Mouse (Mus musculus) hindbrain, embryonic 13.5 days (tissue): Measurements from ENCODE around the gene Eif4e1b. TPM values are rescaled to one million over a fixed set of nuclear protein-coding genes. Genes with fewer than 3 reads are reported as not detected.
A peak's percentile ranks its signal among the peaks of the same experiment; 100 is the strongest.

Source experiments
- ATAC-seq: fragments of 200-750 bp; cut with Nextera tagmentation; 2 replicates; pipeline ENCODE4 v1.8.0; 2017; ENCODE audit warnings: moderate TSS enrichment; ENCODE audit not compliant: low FRiP score
- H3K27ac ChIP-seq: fragments of 300-500 bp; sonication (generic); 2 replicates; pipeline ENCODE4 v1.5.1; 2015; ENCODE audit warnings: inconsistent platforms, mild to moderate bottlenecking, moderate library complexity
- H3K27me3 ChIP-seq: fragments of 300-500 bp; sonication (generic); 2 replicates; pipeline ENCODE4 v1.6.1; 2015; ENCODE audit warnings: mild to moderate bottlenecking, inconsistent platforms
- H3K36me3 ChIP-seq: fragments of 300-500 bp; sonication (generic); 2 replicates; pipeline ENCODE4 v1.6.1; 2015; ENCODE audit warnings: mild to moderate bottlenecking, inconsistent platforms
- H3K4me1 ChIP-seq: fragments of 300-500 bp; sonication (generic); replicated peaks from 2 replicates; pipeline ENCODE4 v1.6.1; 2015; ENCODE audit warnings: inconsistent platforms
- H3K4me2 ChIP-seq: fragments of 300-500 bp; sonication (generic); 2 replicates; pipeline ENCODE4 v1.6.1; 2015; ENCODE audit warnings: inconsistent platforms, mild to moderate bottlenecking, moderate library complexity
- H3K4me3 ChIP-seq: fragments of 300-500 bp; sonication (generic); 2 replicates; pipeline ENCODE4 v1.5.1; 2015; ENCODE audit warnings: mild to moderate bottlenecking, inconsistent platforms
- H3K9ac ChIP-seq: fragments of 300-500 bp; sonication (generic); 2 replicates; pipeline ENCODE4 v1.6.1; 2015; ENCODE audit warnings: mild to moderate bottlenecking, inconsistent platforms
- H3K9me3 ChIP-seq: fragments of 300-500 bp; sonication (generic); 2 replicates; pipeline ENCODE4 v1.6.1; 2016; ENCODE audit warnings: inconsistent platforms
- WGBS: fragments of 180-500 bp; shearing (Covaris S2); methylation state at CpG from one replicate; pipeline ENCODE4 v1.1.7; 2015; 5-methylcytosine and 5-hydroxymethylcytosine counted together
- polyA plus RNA-seq: library from polyadenylated mRNA; unstranded; fragments of >200 nt; fragmentation: Nextera tagmentation; extraction: Ambion mirVana; gene quantifications from 2 replicates; pipeline ENCODE4 v1.2.1, GENCODE M21; 2015

Eif4e1b gene
- polyA plus RNA-seq, 1 experiment from 2014 or later = not detected

DNA sequence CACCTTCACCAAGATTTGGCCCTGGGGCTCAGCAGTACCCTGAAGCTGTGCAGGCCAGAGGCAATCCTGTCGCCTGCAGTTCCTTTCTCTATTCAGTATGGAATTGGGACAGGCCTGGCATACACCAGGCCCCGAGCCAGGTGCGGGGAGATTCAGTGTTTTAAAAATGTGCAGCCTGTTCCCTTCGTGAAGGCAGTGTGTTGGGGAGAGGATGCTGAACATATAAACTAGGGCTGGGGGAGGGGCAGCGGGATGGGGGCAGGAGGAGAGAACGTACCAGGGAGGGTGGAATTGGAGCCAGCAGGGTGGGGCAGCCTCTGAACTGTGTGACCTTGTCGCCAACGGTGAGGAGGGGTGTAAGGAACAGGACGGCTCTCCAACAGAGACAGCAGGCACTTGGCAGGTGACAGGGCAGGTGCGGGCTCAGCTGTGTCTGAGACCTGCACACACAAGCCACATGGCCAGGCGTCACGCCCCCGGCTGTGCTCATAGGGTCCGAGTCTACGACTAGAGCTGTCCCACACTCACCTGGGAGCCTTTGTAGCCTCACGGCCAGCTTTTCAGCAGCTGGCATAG is 10.3 kb downstream of the Eif4e1b start:
- Histone ChIP-seq H3K4me2 (no peak overlapping the region), H3K9me3 (no peaks in the 10 kb centered on the region), H3K27ac (no peak overlapping the region), H3K27me3 (peaks cover 66% of the 10 kb centered on the region), H3K9ac (no peak overlapping the region; the same call in 1 of the 2 replicates), H3K4me3 (no peak overlapping the region), H3K4me1 (peaks cover 16% of the 10 kb centered on the region), H3K36me3 (0 out of 2 replicates have a peak, but pooled peaks cover 5% of the 10 kb centered on the region)
- WGBS = 77% methylated on average over 16 of the region's 16 CpGs
- no peak for ATAC-seq

DNA sequence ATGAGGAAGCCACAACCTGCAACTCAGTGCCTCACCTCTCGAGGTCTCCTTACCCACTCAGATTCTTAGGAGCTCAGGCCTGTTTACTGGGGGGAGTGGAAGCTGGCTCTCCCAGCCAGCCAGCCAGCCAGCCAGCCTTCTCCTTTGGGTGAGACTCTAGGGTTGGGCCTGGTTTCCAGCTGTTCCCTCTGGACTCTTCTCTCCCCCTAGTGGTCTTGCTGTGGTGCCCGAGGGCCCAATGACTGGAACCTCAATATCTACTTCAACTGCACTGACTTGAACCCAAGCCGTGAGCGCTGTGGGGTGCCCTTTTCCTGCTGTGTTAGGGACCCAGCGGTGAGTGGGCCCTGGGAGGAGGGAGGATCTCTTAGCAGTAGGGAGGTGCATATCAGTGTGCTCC is 11.0 kb downstream of the Eif4e1b start:
- Histone ChIP-seq H3K27ac (no peak overlapping the region), H3K4me3 (no peak overlapping the region), H3K36me3 (0 out of 2 replicates have a peak, but pooled peaks cover 5% of the 10 kb centered on the region), H3K4me2 (no peak overlapping the region), H3K9me3 (no peaks in the 10 kb centered on the region), H3K27me3 (peaks cover 66% of the 10 kb centered on the region), H3K4me1 (peaks cover 8% of the 10 kb centered on the region), H3K9ac (no peak overlapping the region)
- 47% methylated on average over 5 of the region's 5 CpGs for WGBS
- ATAC-seq = no peak

DNA sequence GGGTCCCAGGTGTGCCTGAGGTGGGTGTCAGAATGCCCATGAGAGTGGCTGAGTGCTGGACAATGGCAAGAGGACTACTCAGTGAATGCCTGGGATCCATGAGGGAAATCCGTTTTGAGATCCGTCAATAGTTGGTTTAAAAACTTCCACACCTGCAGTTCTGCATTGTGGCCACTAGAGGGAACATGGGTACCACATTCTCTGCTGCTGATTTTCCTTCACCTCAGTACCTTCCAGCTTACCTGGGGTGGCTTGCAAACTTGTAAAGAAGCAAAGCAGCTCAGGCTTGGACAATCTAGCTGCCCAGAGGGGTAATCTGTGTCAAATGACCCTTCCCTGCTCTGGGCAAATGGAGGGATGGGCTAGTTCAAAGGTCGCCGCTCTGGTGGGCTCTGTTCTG is 13.6 kb downstream of the Eif4e1b start:
- WGBS = 43% methylated on average over 4 of the region's 4 CpGs
- Histone ChIP-seq H3K9ac (no peak overlapping the region), H3K4me2 (no peak overlapping the region), H3K4me1 (no peaks in the 10 kb centered on the region; the same call in none of the 2 replicates), H3K27ac (no peak overlapping the region), H3K4me3 (no peak overlapping the region), H3K9me3 (no peaks in the 10 kb centered on the region), H3K36me3 (0 out of 2 replicates have a peak, but pooled peaks cover 5% of the 10 kb centered on the region), H3K27me3 (peaks cover 51% of the 10 kb centered on the region)
- no peak for ATAC-seq

DNA sequence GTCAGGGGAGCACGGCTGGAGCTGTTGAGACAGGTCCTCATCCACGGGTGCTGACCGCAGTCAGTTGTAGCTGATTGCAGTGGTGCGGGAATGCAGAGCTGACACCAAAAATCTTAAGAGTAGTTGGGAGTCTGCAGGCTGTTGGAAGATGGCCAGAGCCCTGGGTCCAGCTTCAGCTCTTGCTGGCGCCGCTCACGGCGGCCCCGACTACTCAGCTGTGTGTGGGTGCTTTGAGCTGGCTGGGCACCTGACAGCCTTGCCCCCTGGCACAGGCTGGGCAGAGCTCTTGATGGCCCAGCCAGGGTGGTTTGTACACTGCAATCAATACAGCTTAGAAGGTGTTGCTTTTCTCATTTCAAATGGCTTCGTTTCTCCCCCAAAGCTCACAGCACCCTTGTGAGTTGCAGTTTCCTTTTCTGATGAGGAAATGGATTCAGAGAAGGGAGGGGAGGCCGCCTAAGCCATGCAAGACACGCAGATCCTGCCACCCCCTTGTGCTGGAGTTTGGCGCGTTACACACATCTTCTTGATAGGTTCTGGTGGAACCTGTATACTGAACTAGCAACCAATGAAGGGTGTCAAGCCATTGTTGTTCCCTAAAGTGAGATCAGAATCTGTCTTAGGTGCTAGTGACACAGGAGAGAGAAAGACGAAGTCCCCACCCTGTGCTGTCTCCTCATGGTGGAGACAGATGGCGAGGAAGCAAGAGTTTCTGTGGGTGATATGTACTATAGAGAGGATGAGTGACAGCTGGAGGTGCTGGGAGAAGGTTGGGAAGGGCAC is 14.3 kb downstream of the Eif4e1b start:
- no peak overlapping the region for H3K4me3 ChIP-seq
- no peaks in the 10 kb centered on the region for H3K9me3 ChIP-seq
- no peak overlapping the region for H3K9ac ChIP-seq
- peaks cover 44% of the 10 kb centered on the region for H3K27me3 ChIP-seq
- H3K4me1 ChIP-seq = no peaks in the 10 kb centered on the region; the same call in 1 of the 2 replicates
- WGBS = 84% methylated on average over 16 of the region's 16 CpGs
- H3K4me2 ChIP-seq = no peak overlapping the region
- H3K27ac ChIP-seq = no peak overlapping the region
- H3K36me3 ChIP-seq = 0 out of 2 replicates have a peak, but pooled peaks cover 5% of the 10 kb centered on the region
- ATAC-seq = no peak

DNA sequence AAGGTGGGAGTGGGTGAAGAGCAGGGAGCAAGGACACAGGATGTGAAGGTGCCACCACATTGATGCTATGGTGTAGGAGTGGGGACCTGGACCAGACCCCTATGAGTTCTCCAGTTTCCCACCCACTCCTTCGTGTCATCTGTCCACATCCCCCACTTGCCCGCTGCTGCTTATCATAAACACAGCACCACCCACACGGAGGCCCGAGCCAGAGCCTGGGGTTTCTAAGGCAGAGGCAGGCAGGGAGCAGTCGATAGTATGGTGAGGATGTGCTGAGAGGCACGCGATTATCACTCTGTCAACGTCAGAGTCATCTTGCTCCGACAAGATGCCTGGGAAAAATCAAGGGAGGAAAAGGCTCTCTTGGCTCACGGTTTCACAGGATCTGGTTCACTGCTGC is 14.9 kb downstream of the Eif4e1b start:
- peaks cover 42% of the 10 kb centered on the region for H3K27me3 ChIP-seq
- H3K36me3 ChIP-seq = no peaks in the 10 kb centered on the region
- WGBS = 79% methylated on average over 10 of the region's 10 CpGs
- no peak overlapping the region for H3K4me3 ChIP-seq
- H3K4me1 ChIP-seq = no peaks in the 10 kb centered on the region; the same call in 1 of the 2 replicates
- H3K9me3 ChIP-seq = no peaks in the 10 kb centered on the region
- H3K4me2 ChIP-seq = no peak overlapping the region
- H3K27ac ChIP-seq = no peak overlapping the region
- ATAC-seq = no peak
- H3K9ac ChIP-seq = no peak overlapping the region

DNA sequence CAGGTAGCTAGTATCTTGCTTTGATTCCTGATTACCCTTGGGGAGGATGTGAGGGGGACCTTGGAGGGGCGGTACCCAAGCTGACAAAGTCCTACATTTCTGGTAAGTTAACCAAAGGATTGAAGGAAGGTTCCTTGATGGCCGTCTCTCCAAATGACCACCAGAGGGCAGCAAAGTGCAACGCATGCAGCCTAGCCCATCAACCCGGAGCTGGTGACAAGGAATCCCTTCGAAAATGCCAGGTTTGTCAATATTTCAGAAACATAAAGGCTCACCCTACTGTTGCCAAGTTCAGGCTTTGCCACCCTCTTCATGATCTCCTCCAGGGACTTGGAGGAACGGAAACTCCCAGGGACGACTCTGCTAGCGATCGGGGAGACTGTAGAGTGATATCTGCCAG is 15.9 kb downstream of the Eif4e1b start:
- 0 out of 2 replicates have a peak, but pooled peaks have one; percentile 38 for ATAC-seq
- H3K27ac ChIP-seq = no peak overlapping the region
- no peak overlapping the region for H3K9ac ChIP-seq
- no peak overlapping the region for H3K4me3 ChIP-seq
- H3K4me1 ChIP-seq = no peaks in the 10 kb centered on the region; the same call in 1 of the 2 replicates
- H3K27me3 ChIP-seq = peaks cover 47% of the 10 kb centered on the region
- H3K4me2 ChIP-seq = no peak overlapping the region
- no peaks in the 10 kb centered on the region for H3K36me3 ChIP-seq
- H3K9me3 ChIP-seq = no peaks in the 10 kb centered on the region
- 24% methylated on average over 9 of the region's 9 CpGs for WGBS

DNA sequence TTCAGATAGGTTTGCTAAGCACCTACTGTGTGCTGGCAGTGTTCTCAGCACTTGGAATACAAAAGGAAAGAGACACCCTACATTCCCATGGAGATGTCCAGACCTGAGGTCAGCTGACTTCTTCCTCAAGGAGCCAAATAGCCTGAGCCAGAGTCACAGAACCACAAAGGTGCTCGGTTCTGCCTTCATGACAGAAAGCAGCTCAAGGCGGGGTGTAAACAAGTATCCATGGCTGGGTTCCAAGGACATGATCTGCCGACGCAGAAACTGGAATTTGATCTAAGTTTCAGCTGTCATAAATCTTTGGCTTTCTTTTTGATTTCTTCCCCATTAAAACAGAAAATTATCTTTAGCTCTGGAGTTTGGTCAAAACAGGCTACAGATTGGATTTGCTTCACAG is 16.4 kb downstream of the Eif4e1b start:
- H3K27me3 ChIP-seq = peaks cover 42% of the 10 kb centered on the region
- H3K4me2 ChIP-seq = no peak overlapping the region
- H3K36me3 ChIP-seq = no peaks in the 10 kb centered on the region
- H3K27ac ChIP-seq = no peak overlapping the region
- H3K9ac ChIP-seq = no peak overlapping the region
- ATAC-seq = no peak
- H3K4me3 ChIP-seq = no peak overlapping the region
- H3K9me3 ChIP-seq = no peaks in the 10 kb centered on the region
- no peaks in the 10 kb centered on the region; the same call in 1 of the 2 replicates for H3K4me1 ChIP-seq
- WGBS = 74% methylated on average over 4 of the region's 4 CpGs

DNA sequence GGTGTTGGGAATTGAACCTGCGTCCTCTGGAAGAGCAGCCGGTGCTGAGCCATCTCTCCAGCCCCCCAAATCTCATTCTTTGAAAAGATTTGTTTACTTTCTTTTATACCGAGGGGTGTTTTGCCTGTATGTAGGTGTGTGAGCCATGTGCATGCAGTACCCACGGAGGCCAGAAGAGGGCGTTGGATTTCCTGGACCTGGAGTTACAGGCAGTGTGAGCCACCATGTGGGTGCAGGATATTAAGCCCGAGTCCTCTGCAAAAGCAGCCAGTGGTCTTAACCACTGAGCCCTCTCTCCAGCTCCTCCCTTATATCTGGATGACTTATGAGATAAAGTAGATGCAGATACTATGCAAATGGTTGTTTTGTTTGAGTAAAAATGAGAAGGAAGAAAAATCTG is 19.2 kb downstream of the Eif4e1b start:
- ATAC-seq = no peak
- Histone ChIP-seq H3K9ac (no peak overlapping the region), H3K4me3 (no peak overlapping the region), H3K4me2 (no peak overlapping the region), H3K9me3 (no peaks in the 10 kb centered on the region), H3K27me3 (peaks cover 32% of the 10 kb centered on the region), H3K36me3 (no peaks in the 10 kb centered on the region), H3K27ac (no peak overlapping the region), H3K4me1 (peaks cover 16% of the 10 kb centered on the region)
- WGBS = 86% methylated on average over 6 of the region's 6 CpGs

DNA sequence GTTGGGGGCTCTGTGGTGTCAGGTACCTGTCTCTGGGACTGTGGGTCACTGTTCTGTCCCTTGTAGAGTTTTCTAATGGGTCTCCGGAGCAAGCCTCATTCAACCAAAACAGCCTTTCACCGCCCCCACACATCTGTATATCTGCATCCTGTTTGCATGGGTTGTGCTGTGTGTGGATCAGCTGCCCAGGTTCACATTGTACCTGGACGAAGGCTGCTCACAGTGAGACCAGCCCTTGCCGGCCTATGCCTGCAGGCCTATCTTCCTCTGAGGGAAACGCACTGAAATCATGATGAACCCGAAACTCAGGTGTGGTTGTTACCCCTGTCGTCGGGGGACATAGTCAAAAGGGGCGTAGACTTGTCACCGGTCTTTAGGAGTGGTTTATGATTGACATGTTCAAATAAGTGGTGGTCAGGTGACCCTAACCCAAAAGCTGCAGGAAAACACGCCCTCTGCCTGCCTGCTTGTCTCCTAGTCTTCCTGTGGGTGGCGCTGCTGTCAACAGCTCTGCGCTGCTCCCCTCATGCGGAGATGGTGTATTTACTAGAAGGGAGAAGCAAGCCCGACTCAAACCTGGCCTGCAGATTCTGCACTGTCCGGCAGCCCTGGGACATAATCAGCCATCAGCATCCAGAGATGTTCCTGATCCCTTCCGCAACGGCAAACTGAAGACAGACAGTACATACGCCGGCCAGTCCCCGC is 21.5 kb downstream of the Eif4e1b start:
- Histone ChIP-seq H3K4me1 (peaks cover 16% of the 10 kb centered on the region), H3K9me3 (no peaks in the 10 kb centered on the region), H3K27ac (no peak overlapping the region), H3K36me3 (no peaks in the 10 kb centered on the region), H3K27me3 (peaks cover 24% of the 10 kb centered on the region; the same call in 1 of the 2 replicates), H3K4me3 (no peak overlapping the region), H3K9ac (no peak overlapping the region), H3K4me2 (no peak overlapping the region)
- 44% methylated on average over 21 of the region's 21 CpGs for WGBS
- no peak for ATAC-seq

DNA sequence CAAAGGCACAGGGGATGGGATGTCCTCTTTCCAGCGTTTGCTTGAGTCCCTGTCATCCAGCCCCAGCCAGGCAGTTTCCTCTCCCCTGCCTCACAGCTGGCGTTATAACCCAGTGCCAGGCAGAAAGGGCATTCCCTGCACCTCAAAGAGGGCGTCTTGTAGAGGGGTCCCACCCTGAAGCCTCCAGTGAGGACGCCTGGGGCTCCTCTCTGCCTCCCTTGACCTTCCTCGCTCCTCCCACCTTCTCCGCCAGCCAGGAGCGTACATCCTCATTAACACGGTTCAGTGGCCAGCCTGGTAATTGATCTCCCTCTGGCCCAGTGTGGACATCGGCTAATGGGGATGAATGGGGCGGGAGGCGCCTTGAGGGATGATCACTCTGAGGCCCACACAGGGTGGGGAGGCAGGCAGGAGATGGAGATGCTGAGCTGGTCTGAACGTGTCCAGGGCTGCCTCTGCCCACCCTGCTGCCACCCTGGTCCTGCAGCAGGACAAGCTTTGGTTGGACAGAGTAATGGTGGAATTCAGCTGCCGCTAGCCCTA is 22.7 kb downstream of the Eif4e1b start:
- Histone ChIP-seq H3K36me3 (no peaks in the 10 kb centered on the region), H3K9me3 (no peaks in the 10 kb centered on the region), H3K27me3 (peaks cover 17% of the 10 kb centered on the region; the same call in 1 of the 2 replicates), H3K4me2 (no peak overlapping the region), H3K9ac (peak overlapping the region; percentile 35; the same call in 1 of the 2 replicates), H3K4me3 (no peak overlapping the region), H3K27ac (peak overlapping the region; percentile 19; the same call in 1 of the 2 replicates), H3K4me1 (peaks cover 16% of the 10 kb centered on the region)
- 9% methylated on average over 13 of the region's 13 CpGs for WGBS
- ATAC-seq = peak; percentile 43

DNA sequence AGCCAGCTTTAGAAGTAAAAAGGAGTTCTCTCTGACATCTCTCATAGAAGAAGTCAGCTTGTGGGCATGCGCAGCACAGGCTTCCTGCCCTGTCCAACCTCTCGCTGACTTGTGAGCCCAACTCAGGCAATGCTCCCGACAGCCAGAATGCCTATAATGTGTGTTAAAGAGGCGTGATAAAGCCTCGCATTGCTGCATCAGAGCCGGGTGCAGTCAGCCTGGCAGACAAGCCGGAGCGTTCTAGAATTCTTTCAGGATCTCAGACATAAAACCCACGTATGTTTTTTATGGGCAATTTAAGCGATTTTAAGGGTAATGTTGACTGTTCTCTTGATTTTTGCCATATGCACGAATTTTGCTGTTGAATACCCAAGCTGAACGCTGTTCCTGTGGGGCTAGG is 24.3 kb downstream of the Eif4e1b start:
- ATAC-seq = no peak
- H3K9ac ChIP-seq = no peak overlapping the region
- H3K4me3 ChIP-seq = no peak overlapping the region
- H3K27ac ChIP-seq = no peak overlapping the region
- H3K4me1 ChIP-seq = peaks cover 16% of the 10 kb centered on the region
- WGBS = 79% methylated on average over 12 of the region's 12 CpGs
- peaks cover 17% of the 10 kb centered on the region; the same call in 1 of the 2 replicates for H3K27me3 ChIP-seq
- H3K4me2 ChIP-seq = no peak overlapping the region
- no peaks in the 10 kb centered on the region for H3K36me3 ChIP-seq
- H3K9me3 ChIP-seq = no peaks in the 10 kb centered on the region

DNA sequence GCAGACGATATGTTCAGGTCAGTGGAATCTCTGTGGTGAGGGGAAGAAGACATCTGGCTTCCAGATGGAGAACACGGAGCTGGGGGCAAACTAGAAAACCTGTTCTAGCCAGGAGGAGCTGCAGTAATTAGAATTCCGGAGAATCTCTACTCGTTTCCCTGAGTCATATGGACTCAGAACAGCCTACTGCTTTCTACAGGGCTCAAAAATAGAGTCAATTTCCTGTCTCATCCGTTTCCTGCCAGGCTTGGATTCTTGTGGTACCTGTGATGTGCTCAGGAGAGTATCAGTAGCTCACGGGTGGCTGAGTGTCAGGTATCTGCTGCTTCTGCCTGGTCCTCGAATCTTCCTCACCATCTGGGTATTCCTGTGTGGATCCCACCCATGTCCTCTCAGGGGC is 27.7 kb downstream of the Eif4e1b start:
- H3K27ac ChIP-seq = no peak overlapping the region
- H3K4me3 ChIP-seq = no peak overlapping the region
- peaks cover 4% of the 10 kb centered on the region for H3K4me1 ChIP-seq
- ATAC-seq = no peak
- no peaks in the 10 kb centered on the region for H3K36me3 ChIP-seq
- H3K9ac ChIP-seq = no peak overlapping the region
- WGBS = 72% methylated on average over 7 of the region's 7 CpGs
- no peak overlapping the region for H3K4me2 ChIP-seq
- H3K27me3 ChIP-seq = peaks cover 6% of the 10 kb centered on the region; the same call in 1 of the 2 replicates
- no peaks in the 10 kb centered on the region for H3K9me3 ChIP-seq
